Mouse (Mus musculus) erythroblast, embryonic 14.5 days (primary cell): ENCODE measurements around the gene Mbd3. TPM values are rescaled to one million over a fixed set of nuclear protein-coding genes. Genes with fewer than 3 reads are reported as not detected.

Source experiments
- H3K27me3 ChIP-seq: 2 replicates; pipeline ENCODE4 v1.6.1; 2012; ENCODE audit warnings: inconsistent platforms; ENCODE audit not compliant: control insufficient read depth
- H3K36me3 ChIP-seq: 2 replicates; pipeline ENCODE4 v1.6.1; 2012; ENCODE audit warnings: mild to moderate bottlenecking, inconsistent platforms; ENCODE audit not compliant: control insufficient read depth
- H3K4me1 ChIP-seq: 2 replicates; pipeline ENCODE4 v1.6.1; 2012; ENCODE audit warnings: inconsistent platforms; ENCODE audit not compliant: control insufficient read depth
- H3K4me3 ChIP-seq: replicated peaks from 2 replicates; pipeline ENCODE3; 2012; ENCODE audit warnings: moderate library complexity, mild to moderate bottlenecking, inconsistent platforms
- H3K9me3 ChIP-seq: 2 replicates; pipeline ENCODE4 v1.6.1; 2012; ENCODE audit warnings: low read length, inconsistent platforms, mixed read lengths; ENCODE audit not compliant: control insufficient read depth
- GATA1 ChIP-seq: IDR thresholded peaks from 2 replicates; pipeline ENCODE4 v1.6.1; 2012; ENCODE audit warnings: low read length, inconsistent platforms, mixed read lengths
- TAL1 ChIP-seq: IDR thresholded peaks from 3 replicates; pipeline ENCODE4 v1.6.1; 2012; ENCODE audit warnings: low read length, inconsistent platforms, mixed read lengths
- polyA plus RNA-seq: library from polyadenylated mRNA; stranded (reverse); fragments of >175 nt; gene quantifications from 2 replicates; pipeline ENCODE4 v1.2.3, GENCODE M21; 2012

Mbd3 gene
- polyA plus RNA-seq, 1 experiment, result 24.1 TPM

GRCm38 (mm10) chr10:80417841-80418240 lies 18.5 kb upstream of the Mbd3 start:
- Histone ChIP-seq H3K9me3 (no peaks in the 10 kb centered on the region), H3K4me3 (no peak overlapping the region), H3K27me3 (no peaks in the 10 kb centered on the region), H3K4me1 (peaks cover 87% of the 10 kb centered on the region), H3K36me3 (peaks cover 100% of the 10 kb centered on the region)
- TF ChIP-seq TAL1 (no peak), GATA1 (no peak)

DNA sequence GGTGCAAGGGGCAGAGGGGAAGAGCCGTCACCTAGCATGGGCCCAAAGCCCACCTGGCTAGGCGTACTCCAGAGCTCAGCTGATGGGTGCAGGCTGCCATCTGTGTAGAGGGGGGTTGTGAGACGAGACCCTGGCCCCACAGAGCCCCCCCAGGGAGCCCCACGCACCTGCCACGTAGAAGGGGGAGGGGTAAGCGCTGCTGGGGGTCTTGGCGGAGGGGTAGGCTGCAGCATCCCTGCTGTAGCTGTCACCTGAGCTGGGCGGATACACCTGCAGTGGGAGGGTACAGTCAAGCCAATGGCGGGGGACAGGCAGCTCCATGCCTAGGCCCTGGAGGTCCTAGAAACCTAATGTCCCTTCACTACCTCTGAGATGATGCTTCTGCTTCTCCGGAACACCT lies 18.0 kb upstream of the Mbd3 start:
- peaks cover 87% of the 10 kb centered on the region for H3K4me1 ChIP-seq
- peaks cover 100% of the 10 kb centered on the region for H3K36me3 ChIP-seq
- no peaks in the 10 kb centered on the region for H3K9me3 ChIP-seq
- no peaks in the 10 kb centered on the region; the same call in 1 of the 2 replicates for H3K27me3 ChIP-seq
- no peak for TF ChIP-seq TAL1
- TF ChIP-seq GATA1, result no peak
- no peak overlapping the region for H3K4me3 ChIP-seq

DNA sequence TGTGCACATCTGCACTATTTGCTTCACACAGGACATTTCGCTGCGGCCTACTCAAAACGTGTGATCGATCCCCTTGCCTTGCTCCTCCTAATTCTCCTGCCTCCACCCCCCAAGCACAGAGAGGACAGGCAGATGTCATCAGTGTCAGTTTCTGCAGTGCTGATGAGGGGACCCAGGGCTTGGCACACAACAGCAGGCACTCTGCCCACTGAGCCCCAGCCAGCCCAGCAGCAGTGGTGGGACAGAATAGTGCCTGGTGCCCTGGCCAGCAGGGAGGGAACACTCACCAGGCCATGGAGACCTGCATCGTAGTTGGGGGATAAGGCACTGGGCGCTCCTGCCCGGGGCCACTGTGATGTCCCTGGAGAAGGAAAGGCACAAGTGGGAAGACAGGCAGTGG lies 16.2 kb upstream of the Mbd3 start:
- Histone ChIP-seq H3K4me3 (no peak overlapping the region), H3K4me1 (peaks cover 82% of the 10 kb centered on the region), H3K36me3 (peaks cover 100% of the 10 kb centered on the region), H3K9me3 (no peaks in the 10 kb centered on the region), H3K27me3 (no peaks in the 10 kb centered on the region; the same call in 1 of the 2 replicates)
- TF ChIP-seq TAL1 (no peak), GATA1 (no peak)

DNA sequence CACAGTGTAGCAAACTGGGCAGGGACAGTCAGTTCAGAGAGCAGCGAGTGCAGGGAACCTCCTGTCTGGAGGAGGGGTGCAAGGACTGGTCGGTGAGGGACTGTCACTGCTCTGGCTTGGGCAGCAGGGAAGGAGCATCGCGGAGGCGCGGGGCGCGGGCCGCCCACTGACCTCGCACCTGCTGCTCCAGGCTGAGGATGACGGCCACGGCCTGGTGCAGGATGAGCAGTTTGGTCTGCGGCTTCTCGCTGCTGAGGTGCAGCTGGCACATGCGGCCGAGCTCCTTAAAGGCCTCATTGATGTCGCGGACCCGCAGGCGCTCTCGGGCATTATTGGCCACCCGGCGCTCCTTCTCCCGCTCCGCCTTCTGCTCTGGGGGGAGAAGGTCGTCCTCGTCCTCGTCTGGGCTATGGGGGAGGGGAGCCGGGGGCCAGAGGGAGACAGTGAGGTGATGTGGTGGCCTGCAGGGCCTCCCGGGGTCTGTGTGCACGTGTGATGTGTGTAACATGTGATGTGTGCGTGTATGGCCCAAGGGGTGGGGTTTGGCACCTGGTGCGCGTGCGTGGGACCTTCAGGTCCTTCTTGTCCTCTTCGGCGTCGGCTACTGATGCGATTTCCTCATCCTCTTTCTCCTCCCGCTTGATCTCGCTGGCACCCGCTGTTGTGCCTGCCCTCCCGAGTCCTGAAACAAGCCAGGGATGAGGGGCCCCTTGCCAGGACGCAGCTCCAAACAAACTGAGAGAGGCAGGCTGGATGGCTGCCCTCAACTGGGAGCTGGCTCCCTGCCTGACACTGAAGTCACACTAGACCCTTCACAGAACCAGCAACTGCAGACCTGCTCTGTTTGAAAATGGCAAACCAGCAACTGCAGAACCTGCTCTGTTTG lies 13.5 kb upstream of the Mbd3 start:
- H3K36me3 ChIP-seq, result peaks cover 100% of the 10 kb centered on the region
- TF ChIP-seq GATA1 (no peak), TAL1 (no peak)
- H3K27me3 ChIP-seq, result no peaks in the 10 kb centered on the region; the same call in 1 of the 2 replicates
- H3K4me1 ChIP-seq, result peaks cover 78% of the 10 kb centered on the region
- H3K4me3 ChIP-seq, result no peak overlapping the region
- no peaks in the 10 kb centered on the region for H3K9me3 ChIP-seq

GRCm38 (mm10) chr10:80407924-80408323 lies 8.6 kb upstream of the Mbd3 start:
- Histone ChIP-seq H3K4me3 (peak overlapping the region; percentile 70), H3K27me3 (no peaks in the 10 kb centered on the region; the same call in 1 of the 2 replicates), H3K9me3 (peaks cover 6% of the 10 kb centered on the region), H3K4me1 (peaks cover 87% of the 10 kb centered on the region), H3K36me3 (peaks cover 80% of the 10 kb centered on the region)
- TF ChIP-seq TAL1, result no peak
- no peak for TF ChIP-seq GATA1

- H3K4me1 ChIP-seq, result peaks cover 81% of the 10 kb centered on the region
- TF ChIP-seq GATA1 (no peak), TAL1 (no peak)
- peak within 1 kb of the TSS; percentile 70 for H3K4me3 ChIP-seq
- H3K27me3 ChIP-seq, result no peaks in the 10 kb centered on the region
- H3K9me3 ChIP-seq, result peaks cover 6% of the 10 kb centered on the region
- H3K36me3 ChIP-seq, result peaks cover 80% of the 10 kb centered on the region
Observed at GRCm38 (mm10) chr10:80406684-80407501, 7.5 kb upstream of the Mbd3 start, which contains the start of gene Uqcr11. Gene Uqcr11, minus strand, starts transcription at chr10:80406830.

- H3K4me1 ChIP-seq, result peaks cover 80% of the 10 kb centered on the region
Observed at GRCm38 (mm10) chr10:80405481-80406173, 6.3 kb upstream of the Mbd3 start.

GRCm38 (mm10) chr10:80403044-80403692 lies 3.8 kb upstream of the Mbd3 start:
- Histone ChIP-seq H3K36me3 (peaks cover 56% of the 10 kb centered on the region), H3K4me3 (no peak overlapping the region), H3K9me3 (peaks cover 6% of the 10 kb centered on the region), H3K27me3 (no peaks in the 10 kb centered on the region), H3K4me1 (peaks cover 76% of the 10 kb centered on the region)
- no peak for TF ChIP-seq GATA1
- no peak for TF ChIP-seq TAL1

More at GRCm38 (mm10) chr10:80405481-80406173, 6.3 kb upstream of the Mbd3 start:
- Histone ChIP-seq H3K9me3 (peaks cover 6% of the 10 kb centered on the region), H3K36me3 (peaks cover 80% of the 10 kb centered on the region), H3K27me3 (no peaks in the 10 kb centered on the region), H3K4me3 (peak overlapping the region; percentile 70)
- TF ChIP-seq TAL1 (no peak), GATA1 (no peak)
